Mouse (Mus musculus) liver, adult (tissue): ENCODE results near the gene Commd8.

Source experiments
- GATA4 ChIP-seq: IDR thresholded peaks from 2 replicates; pipeline ENCODE4 v1.6.1; 2014; ENCODE audit warnings: mild to moderate bottlenecking, low read length; ENCODE audit not compliant: insufficient replicate concordance

The Commd8 gene

GRCm38 (mm10) chr5:72138256-72138655, 29.7 kb downstream of the Commd8 start:
- no peak for TF ChIP-seq GATA4

GRCm38 (mm10) chr5:72133906-72134305, 34.1 kb downstream of the Commd8 start:
- TF ChIP-seq GATA4: no peak

GRCm38 (mm10) chr5:72126681-72127080, 41.3 kb downstream of the Commd8 start:
- no peak for TF ChIP-seq GATA4

- TF ChIP-seq GATA4: no peak
Observed at GRCm38 (mm10) chr5:72122414-72123037, 45.5 kb downstream of the Commd8 start.
